In the genomic region with DNA sequence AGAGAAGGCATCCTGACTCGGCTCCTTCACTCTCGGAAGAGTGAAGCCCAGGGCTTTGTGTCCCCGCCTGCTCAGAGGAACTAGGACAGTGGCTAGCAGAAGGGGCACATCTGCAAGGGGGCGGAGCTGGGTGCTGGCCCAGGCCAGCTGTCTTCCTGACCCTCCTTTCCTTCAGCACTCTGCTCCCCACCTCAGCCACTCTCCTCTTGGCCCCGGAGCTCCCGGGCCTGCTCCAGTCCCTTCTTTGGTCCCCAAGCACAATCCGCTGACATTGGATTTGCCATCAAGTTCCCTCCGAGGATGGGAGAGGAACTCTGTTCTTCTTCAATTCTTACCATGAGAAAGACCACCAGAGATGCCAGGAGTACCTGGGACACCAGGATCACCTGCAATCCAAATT, we compare ENCODE assay signal across 14 mouse cellular contexts.
"Had no signal": no experiment of that assay in that cellular context is flagged by ENCODE, and none has a peak within 500 bp of the region (broad histone marks: within the 10 kb centered on the region; RNA-seq: fewer than 3 reads in every experiment).

No protein-coding gene starts in this region.

- H3K4me3 ChIP-seq: layer of hippocampus, adult 2 months; liver, embryonic 13.5 days; midbrain, embryonic 12.5 days; midbrain, embryonic 15.5 days; myocyte; neural tube, embryonic 13.5 days had no signal

- H3K36me3 ChIP-seq: midbrain, embryonic 12.5 days; midbrain, embryonic 15.5 days had no signal

- H3K27me3 ChIP-seq: liver, embryonic 13.5 days; midbrain, embryonic 12.5 days; midbrain, embryonic 15.5 days; neural tube, embryonic 13.5 days had no signal

- H3K27ac ChIP-seq: kidney, postnatal 0 days; layer of hippocampus, adult 2 months; liver, embryonic 13.5 days; midbrain, embryonic 12.5 days; midbrain, embryonic 15.5 days; neural tube, embryonic 13.5 days had no signal

- ATAC-seq: intestine, postnatal 0 days had no signal

- DNase-seq: kidney, adult 2 months; layer of hippocampus, adult 9-11 months; liver, embryonic 13.5 days; lung, adult 2 months; lung, postnatal 14 days; thymus, adult 18-20 months; thymus, postnatal 36 days had no signal

- H3K4me2 ChIP-seq: liver, embryonic 13.5 days; midbrain, embryonic 12.5 days; midbrain, embryonic 15.5 days; neural tube, embryonic 13.5 days had no signal

- H3K4me1 ChIP-seq: liver, embryonic 13.5 days; midbrain, embryonic 15.5 days had no signal

- H3K9me3 ChIP-seq: liver, embryonic 13.5 days; midbrain, embryonic 12.5 days; midbrain, embryonic 15.5 days; neural tube, embryonic 13.5 days had no signal

- H3K9ac ChIP-seq: liver, embryonic 13.5 days; midbrain, embryonic 12.5 days; midbrain, embryonic 15.5 days; neural tube, embryonic 13.5 days had no signal
